Mouse (Mus musculus): Measurements from ENCODE around the gene Gm10392. TPM values are rescaled to one million over a fixed set of nuclear protein-coding genes. Genes with fewer than 3 reads are reported as not detected.
"Not testable (repeated sequence)": the region's sequence is repeated elsewhere in the genome, so short reads cannot be mapped to it uniquely, and the experiment has no call there.

The Gm10392 gene
- not detected for total RNA-seq (2021)
- long read RNA-seq, experiment 1, result 0 reads
- long read RNA-seq, experiment 2, result 0 reads

DNA sequence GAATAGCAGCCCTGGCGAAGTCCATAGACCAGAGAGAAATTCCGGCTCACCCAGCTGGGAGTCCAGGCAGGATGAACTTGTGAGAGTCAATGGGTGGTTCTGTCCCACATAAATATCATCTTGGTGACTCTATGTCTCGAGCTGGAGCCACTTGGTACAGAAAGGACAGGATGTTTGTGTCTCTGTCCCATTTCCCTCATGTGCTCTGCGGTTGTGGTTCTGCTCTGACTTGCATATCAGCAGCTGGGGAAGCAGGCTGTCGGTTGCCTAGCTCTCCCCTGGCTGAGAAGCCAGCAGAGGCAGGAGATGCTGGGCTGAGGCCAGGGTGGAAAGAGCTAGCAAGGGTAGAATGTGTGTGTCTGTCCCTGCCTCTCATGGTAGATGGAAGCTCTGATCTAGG is at the start of gene Gm10392:
Gm10392 (minus strand) TSS at position 156 of the 400 bp plus-strand sequence.
- peak in 1 of 2 experiments; percentile 40 for DNase-seq (ENCODE audit: low spot score in 2 of 2)

DNA sequence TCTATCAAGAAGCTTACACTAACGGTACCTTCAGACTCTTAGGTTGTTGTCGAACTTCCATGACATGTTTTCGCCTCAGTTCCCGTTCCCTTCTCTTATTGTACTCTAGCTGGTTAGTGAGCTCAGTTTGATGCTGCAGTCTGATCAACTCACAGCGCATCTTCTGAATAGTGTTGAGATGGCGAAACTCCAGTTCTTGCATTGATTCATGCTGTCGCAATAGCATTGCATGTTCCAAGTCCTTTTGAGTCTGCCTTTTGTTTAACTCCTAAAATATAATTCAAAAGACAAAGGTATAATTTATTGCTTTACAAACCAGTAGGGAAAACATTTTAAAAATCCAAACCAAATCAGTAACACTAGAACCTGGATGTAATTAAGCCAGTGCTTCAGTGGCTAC is 26.3 kb upstream of the Gm10392 start:
- no peak for DNase-seq (ENCODE audit: low spot score in 2 of 2)

DNA sequence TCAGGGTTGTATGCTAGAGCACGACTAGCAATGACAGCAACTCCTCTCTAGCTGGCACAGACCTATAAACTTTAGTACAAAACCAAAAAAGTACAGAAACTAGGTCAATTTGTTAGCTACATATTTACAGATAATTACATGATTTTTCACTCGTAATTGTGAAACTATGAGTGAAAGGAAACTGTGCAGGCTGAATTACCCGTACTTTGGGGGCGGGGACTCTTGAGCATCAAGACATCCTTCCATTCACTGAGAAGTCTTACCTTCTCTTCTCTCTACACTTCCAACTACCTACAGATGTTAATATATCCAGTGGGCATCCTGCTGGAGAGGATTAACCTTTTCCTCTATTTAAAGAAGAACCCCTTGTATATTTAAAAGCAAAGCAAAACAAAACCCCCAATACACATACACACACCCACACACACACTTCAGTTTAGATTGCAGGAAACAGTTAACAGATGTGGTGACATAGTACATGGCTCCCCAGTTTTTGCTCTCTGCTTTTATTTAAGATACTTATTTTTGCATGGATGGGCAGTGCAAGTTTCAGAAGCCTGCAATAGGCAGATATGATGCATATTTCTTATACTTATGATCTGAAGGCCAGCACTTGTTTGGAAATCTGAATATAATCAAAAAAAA is 13.3 kb upstream of the Gm10392 start:
- no peak for DNase-seq (ENCODE audit: low spot score in 2 of 2)

DNA sequence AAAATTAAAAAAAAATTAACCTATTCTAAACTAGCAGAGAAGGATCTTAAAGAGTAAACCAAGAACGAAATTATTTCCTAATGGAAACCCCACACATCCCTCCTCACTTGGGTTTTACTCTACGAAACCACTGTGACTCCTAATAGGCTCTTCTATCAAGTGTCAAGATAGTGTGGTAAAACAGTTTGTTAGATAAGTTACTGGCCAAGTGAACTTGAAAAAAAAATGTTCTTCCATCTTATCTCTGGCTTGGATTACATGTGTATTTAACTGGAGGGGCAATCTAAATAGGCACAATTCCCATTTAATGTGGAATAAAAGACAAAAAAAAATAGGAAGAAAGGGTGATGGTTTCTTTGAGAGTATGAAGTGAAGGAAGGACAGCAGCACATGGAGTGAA is 11.9 kb upstream of the Gm10392 start:
- DNase-seq (ENCODE audit: low spot score in 2 of 2), result no peak

- no peak for DNase-seq (ENCODE audit: low spot score in 2 of 2)
These were observed 10.6 kb upstream of the Gm10392 start for GRCm38 (mm10) chr11:77529644-77530043.

DNA sequence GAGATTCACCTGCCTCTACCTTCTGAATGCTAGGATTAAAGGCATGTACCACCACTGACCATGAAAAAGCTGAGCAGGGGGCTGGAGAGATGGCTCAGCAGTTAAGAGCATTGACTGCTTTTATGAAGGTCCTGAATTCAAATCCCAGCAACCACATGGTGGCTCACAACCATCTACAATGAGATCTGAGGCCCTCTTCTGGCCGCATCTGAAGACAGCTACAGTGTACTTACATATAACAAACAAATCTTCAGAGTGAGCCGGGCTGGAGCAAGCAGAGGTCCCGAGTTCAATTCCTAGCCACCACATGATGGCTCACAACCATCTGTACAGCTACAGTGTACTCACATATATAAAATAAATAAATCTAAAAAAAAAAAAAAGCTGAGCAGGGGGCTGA is 9.4 kb upstream of the Gm10392 start:
- not testable (repeated sequence) for DNase-seq (ENCODE audit: low spot score in 2 of 2)

DNA sequence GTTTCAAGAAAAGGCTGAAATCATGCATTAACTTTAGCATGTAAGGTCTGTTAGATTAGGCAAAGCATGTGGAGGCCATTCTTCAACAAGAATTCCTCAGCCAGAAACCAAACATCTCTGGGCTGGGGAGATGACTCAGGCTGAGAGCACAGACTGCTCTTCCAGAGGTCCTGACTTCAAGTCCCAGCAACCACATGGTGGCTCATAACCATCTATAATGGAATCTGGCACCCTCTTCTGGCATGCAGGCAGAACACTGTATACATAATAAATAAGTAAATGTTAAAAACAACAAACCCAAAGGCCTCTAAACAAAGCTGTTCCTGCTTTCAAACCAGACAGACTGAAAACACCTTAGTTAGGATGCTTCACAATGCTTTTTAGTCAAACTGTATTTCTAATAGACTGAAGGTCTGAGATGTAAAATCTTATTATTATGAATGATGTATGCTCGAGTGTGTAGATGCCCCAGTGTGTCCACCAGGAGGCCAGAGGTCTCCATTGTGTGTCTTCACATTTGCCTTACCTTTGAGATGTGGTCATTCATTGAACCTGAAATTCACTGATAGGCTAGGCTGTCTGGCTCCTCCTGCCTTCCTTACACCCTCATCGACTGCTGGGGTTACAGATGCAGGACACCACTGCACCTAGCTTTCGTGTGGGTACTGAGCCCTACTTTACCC is 6.9 kb upstream of the Gm10392 start:
- DNase-seq (ENCODE audit: low spot score in 2 of 2), result no peak

DNA sequence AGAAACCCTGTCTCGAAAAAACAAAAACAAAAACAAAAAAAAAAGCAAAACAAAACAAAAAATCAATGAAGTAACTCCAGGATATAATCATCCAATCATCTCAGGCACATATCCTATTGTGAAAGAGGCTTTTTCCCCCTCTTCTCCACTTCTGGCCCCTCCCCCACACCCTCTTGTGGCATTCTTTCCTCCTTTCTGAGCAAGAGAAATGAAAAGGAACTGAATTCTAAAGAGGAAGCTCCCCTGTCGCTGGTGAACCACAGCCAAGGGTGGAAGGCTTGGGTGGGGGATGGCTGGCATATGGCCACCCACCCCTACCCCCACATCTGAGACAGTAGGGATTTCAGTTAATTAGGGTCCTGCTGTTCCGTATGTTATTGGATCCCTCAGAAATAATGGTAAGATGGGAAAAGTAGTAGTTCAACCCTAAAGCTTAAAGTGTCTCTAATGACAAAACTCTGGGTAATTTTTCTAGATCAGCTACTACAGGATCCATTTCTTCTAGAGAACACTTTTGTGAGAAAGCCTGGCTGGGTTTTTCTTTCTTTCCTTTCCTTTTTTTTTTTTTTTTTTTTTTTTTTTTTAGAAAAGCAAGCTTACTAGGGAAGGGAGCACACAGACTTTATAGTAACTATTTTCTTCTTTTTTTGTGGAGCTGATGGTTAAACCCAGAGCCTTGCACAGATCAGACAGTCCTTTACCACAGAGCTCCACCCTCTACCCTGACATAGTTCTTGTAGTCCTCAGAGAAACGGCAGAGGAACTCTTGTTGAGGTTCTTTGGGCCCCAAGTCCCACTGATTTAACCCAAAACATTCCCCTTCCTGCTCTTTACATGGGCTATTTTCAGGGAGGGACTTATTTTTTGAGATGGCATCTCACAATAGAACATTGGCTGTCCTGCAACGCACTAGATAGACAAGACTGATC is 1.9 kb upstream of the Gm10392 start:
- no peak for DNase-seq (ENCODE audit: low spot score in 2 of 2)

DNA sequence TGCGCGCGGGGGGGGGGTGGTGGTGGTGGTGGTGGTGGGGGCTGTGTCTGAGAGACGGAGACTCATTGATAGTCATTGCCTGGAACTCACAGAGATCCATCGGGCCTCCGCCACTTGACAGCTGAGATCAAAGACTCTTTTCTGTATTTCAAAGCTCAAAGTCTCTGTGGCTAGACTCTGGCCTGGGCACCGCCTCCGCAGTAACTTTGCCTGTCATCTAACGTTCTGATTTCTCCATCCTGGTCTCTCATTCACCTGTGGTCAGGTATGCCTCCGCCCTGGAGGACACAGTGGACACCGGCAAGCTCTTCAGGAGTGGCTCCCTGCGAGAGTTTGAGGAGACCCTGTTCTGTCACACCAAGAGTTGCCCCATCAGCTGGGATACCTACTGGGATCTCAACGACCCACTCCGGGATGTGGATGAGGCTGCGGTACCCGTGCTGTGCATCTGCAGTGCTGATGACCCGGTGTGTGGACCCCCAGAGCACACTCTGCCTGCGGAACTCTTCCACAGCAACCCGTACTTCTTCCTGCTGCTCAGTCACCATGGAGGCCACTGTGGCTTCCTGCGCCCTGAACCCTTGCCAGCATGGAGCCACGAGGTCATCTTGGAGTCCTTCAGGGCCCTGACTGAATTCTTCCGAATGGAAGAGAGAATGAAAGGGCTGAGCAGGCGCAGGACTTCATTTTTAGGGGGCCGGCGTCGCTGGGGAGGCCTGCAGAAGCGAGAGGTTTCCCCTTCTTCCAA is 773 bp downstream of the Gm10392 start:
- DNase-seq (ENCODE audit: low spot score in 2 of 2), result peak in 1 of 2 experiments; percentile 30

GRCm38 (mm10) chr11:77516553-77517425 is 2.2 kb downstream of the Gm10392 start:
- DNase-seq (ENCODE audit: low spot score in 2 of 2), result no peak

- peak in 1 of 2 experiments; percentile 38 for DNase-seq (ENCODE audit: low spot score in 2 of 2)
These were observed 3.1 kb downstream of the Gm10392 start, which contains the start of gene Trp53i13 for GRCm38 (mm10) chr11:77515637-77516552. Trp53i13 (minus strand) TSS chr11:77515980.

DNA sequence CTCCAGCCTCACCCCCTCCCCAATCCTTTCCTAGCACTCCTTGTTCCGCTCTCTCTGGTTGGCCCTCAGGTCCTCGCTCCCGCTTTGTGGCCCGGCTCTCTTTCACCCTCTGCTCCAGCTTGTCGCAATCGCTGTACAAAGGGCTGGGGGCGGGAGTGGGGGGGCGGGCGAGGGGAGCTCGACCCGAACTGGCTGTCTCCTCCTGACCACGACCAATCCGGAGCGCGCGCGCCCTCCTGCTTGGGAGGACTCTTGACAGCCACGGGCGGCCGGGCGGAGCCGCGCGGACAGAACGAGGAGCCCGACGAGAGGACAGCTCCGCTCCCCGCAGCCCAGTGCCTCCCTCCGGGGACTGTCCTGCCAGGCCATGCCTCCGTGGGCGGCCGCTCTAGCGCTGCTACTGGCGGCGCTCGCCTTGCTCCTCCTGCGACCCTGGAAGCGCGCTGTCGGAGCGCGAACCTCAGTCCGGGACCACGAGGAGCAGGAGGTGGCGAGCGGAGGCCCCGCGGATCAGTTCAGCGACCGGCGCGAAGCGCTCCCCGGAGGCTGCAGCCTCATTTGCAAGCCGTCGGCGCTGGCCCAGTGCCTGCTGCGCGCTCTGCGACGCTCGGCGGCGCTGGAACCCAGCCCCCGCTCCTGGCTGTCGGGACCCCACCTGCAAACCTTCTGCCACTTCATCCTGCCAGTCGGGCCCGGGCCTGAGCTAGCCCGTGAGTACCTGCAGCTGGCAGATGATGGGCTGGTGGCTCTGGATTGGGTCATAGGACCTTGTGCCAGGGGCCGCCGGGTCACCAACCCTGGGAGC is 4.0 kb downstream of the Gm10392 start, which contains the start of gene Abhd15:
Abhd15 (plus strand) TSS at position 290 of the 805 bp plus-strand sequence.
- peak; percentile 84 to 88 for DNase-seq (ENCODE audit: low spot score in 2 of 2)

DNA sequence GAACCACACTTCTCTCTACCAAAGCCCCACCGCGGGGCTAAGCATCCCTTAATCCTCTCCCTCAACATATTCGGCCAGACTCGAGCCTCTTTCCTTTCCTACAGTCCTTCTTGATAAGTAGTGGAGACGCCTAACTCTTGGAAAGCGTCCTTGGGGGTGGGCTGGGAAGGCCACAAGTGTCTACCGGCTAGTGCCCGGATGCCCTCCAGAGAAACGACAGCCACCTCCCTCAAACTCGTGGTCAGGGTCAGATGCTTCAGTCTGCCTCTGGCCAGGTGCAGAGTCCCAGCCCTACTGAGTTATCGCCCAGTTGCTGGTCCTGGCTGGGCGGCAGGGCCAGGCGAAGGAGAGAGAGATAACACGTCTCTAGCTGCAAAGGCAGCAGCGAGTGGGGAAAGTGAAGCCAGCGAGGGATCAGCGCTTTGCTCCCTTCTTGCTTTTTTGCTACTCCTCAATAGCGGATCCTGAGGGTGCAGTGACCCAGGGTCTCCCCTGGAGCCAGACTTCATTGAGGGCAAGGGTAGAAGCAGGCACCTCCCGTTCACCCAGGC is 4.6 kb downstream of the Gm10392 start:
- peak in 1 of 2 experiments; percentile 44 for DNase-seq (ENCODE audit: low spot score in 2 of 2)

DNA sequence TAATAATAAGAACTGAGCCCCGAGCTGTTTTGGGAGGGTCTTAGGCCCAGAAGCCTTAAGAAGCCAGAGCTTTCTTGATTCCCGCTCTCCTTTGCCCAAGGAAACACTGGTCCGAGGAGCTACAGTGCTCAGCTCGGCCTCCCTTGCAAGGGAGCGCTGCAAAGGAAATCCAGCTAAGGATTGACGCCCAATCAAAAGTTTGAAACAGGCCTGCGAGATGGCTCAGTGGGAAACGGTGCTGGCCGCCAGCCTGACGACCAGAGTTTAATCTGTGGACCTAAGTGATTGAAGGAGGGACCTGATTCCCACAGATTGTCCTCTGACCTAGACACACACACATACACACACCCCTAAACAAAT is 5.2 kb downstream of the Gm10392 start:
- DNase-seq (ENCODE audit: low spot score in 2 of 2), result peak in 1 of 2 experiments; percentile 31

DNA sequence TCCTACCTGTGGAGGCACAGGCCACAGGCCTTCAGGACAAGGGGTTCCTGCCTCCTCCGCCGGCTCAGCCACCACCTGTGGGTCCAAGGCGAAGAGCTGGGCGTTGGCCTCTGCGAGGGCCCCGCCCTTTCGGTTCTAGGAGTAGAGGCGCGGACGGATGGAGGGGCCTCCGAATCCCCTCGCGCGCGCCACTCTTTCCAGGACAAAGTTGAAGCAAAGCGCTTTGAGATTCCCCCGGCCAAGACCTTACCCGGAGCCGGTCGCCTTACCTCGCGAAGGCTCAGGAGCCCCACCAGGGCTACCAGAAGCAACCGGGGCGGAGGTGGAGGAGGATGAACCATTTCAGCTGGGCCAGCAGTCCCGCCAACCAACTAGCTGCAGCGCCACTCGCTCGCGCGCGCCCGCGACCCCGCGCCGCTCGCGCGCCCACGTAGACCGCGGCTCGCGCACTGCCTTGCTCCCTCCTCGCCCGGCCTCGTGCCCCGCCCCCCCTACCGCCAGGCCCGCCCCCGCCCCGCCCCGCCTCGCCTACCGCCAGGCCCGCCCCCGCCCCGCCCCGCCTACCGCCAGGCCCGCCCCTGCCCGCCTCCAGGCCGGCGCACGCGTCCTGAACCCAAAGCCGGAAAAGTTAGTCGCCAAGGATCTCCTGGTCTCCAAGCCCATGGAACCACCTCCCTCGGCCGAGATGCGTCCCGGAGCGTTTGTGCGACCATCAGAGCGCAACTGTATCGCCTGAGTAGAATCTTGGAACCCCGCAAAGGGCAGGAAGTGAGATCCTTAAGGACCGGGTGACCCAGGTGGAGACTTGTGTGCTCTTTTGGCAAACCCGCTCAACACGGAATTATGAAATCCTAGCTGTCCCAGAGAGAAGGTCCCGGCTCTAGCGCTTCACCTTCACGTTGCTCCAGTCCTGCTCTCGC is 5.8 kb downstream of the Gm10392 start:
- DNase-seq (ENCODE audit: low spot score in 2 of 2), result peak; percentile 82 to 86

DNA sequence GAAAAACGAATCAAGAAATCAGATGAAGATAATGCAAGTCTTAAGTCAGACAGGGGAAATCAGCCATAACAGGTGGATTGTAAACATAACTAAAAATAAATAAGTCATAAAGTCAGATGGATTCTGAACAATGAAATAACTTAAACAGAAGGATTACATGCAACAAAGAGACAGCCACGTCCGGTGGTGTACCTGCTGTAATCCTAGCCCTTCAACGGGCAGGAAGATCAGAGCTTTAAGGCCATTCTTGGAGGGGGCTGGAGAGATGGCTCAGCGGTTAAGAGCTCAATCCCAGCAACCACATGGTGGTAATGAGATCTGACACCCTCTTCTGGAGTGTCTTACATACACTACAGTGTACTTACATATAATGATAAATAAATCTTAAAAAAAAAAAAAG is 7.7 kb downstream of the Gm10392 start:
- DNase-seq (ENCODE audit: low spot score in 2 of 2), result no peak

Data from adrenal gland, adult 18-20 months (tissue).